Mouse (Mus musculus) right cerebral cortex, postnatal 25 days (tissue): ENCODE measurements around the gene H2-Q6.
"Not testable (repeated sequence)": the region's sequence is repeated elsewhere in the genome, so short reads cannot be mapped to it uniquely, and the experiment has no call there.

ENCODE experiments used
- DNase-seq: peaks from one replicate; pipeline ENCODE4 v3.0.0; 2022

The H2-Q6 gene

DNA sequence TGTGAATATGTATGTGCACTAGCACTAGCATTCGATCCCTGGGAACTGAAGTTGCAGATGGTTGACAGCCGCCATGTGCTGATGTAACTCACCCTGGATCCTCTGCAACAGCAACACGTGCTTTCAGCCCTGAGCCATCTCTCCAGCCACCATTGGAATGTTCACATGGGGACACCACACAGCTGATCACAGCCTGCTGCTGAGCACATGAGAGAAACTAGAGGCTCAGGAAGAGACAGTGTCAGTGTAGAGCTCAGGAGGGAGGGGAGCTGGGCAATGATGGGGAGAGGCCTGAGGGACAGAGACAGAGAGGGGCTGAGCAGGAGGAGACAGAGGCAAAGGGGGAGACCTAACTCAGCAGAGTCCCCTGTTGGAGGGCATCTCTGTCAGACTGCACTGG is 10.9 kb downstream of the H2-Q6 start:
- not testable (repeated sequence) for DNase-seq

DNA sequence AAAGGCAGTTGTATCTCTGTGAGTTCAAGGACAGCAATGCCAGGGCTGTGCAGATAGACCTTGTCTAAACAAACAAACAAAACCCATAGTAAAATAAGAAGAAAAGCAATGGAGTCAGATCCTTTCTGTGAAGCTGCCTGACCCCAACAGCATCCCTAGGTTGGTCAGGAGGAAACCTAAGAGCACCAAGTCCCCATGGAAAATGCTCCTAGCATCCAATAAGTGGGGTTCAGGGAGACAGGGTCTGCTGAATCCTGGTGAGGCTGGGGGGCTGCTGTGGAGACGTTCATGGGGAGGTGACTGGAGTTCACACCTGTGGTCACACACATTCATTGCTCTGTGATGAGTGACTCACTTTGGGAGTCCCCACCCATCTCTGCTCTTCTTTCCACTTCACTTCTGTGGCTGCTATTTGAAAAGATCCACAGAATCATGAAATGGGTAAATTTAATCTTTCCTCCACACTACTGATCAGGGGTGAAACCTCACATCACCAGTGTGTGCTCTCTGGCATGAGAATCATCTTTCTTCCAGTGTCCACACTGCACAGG is 12.8 kb downstream of the H2-Q6 start:
- not testable (repeated sequence) for DNase-seq

DNA sequence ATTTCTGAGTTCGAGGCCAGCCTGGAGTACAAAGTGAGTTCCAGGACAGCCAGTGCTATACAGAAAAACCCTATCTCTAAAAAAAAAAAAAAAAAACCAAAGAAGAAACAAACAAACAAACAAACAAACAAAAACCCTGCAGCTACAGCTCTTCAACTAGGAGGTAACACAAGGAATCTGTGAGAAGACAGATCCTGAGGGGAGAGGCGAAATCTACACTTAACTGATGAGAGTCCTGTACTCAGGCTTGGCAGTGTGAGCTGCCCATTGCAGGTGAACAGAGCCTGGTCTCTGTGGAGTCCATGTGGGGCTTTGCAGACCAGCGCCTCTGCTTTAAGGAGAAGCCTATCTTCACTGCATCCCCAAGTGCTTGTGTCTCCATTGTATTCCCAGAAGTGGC is 13.7 kb downstream of the H2-Q6 start:
- DNase-seq, result not testable (repeated sequence)

DNA sequence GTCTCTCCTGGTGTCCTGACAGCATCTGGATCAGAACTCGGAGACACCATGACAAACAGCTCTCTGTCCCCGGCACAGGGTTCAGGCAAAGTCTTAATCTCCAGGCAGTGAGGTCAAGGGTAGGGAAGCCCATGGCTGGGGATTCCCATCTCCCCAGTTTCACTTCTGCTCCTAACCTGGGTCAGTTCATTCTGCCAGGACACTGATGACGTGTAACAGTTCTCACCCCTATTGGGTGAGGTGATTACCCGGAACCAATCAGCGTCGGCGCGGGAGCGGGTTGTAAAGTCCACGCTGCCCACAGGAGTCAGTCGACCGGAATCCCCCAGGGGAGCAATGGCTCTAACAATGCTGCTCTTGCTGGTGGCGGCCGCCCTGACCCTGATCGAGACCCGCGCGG is 14.2 kb downstream of the H2-Q6 start, which contains the start of gene H2-Q7:
Gene H2-Q7, plus strand, starts transcription at position 271 of the 400 bp plus-strand sequence.
- peak; percentile 44 for DNase-seq

DNA sequence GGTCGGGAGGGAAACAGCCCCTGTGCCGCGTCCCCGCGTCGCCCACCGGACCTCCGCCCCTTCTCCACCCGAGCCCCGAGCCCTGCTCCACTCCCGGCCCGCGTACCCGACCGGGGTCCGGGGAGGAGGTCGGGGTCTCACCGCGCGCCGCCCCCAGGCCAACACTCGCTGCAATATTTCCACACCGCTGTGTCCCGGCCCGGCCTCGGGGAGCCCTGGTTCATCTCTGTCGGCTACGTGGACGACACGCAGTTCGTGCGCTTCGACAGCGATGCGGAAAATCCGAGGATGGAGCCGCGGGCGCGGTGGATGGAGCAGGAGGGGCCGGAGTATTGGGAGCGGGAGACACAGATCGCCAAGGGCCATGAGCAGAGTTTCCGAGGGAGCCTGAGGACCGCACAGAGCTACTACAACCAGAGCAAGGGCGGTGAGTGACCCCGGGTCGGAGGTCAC is 14.7 kb downstream of the H2-Q6 start:
- not testable (repeated sequence) for DNase-seq

DNA sequence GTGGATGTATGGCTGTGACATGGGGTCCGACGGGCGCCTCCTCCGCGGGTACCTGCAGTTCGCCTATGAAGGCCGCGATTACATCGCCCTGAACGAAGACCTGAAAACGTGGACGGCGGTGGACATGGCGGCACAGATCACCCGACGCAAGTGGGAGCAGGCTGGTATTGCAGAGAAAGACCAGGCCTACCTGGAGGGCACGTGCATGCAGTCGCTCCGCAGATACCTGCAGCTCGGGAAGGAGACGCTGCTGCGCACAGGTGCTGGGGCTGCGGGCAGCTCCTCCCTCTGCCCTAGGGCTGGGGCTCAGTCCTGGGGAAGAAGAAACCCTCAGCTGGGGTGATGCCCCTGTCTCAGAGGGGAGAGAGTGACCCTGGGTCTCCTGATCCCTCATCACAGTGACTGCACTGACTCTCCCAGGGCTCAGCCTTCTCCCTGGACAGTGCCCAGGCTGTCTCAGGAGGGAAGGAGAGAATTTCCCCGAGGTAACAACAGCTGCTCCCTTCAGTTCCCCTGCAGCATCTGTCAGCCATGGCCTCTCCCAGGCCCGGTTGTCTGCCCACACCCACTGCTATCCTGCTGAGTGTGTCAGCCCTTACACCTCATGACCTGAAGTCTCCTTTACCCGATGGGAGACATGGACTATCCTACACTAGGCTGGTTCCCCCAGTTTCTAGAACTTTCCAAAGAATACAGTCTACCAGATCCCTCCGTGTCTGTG is 15.4 kb downstream of the H2-Q6 start:
- DNase-seq, result not testable (repeated sequence)

DNA sequence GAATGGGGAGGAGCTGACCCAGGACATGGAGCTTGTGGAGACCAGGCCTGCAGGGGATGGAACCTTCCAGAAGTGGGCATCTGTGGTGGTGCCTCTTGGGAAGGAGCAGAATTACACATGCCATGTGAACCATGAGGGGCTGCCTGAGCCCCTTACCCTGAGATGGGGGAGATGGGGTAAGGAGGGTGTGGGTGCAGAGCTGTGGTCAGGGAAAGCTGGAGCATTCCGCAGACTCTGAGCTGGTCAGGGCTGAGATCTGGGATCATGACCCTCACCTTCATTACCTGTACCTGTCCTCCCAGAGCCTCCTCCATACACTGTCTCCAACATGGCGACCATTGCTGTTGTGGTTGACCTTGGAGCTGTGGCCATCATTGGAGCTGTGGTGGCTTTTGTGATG is 17.7 kb downstream of the H2-Q6 start:
- not testable (repeated sequence) for DNase-seq

DNA sequence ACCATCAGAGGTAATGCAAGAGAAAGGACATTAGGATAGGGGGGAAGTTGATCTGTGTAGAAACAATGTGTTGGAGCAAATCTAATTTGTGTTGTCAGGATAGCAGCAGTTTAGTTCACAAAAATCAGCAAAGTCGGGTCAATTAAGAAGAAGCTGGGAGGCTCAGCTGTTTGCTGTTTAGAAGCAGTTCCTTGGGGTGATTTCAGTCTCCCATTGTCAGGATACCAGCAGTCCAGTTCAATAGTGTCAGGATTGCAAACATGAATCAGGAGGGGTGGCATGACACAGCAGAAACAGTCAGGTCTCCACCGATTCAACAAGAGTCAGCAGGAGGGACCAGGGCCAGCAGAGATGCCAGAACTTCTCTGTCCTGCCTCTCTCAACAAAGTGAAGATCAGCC is 19.9 kb downstream of the H2-Q6 start:
- not testable (repeated sequence) for DNase-seq

DNA sequence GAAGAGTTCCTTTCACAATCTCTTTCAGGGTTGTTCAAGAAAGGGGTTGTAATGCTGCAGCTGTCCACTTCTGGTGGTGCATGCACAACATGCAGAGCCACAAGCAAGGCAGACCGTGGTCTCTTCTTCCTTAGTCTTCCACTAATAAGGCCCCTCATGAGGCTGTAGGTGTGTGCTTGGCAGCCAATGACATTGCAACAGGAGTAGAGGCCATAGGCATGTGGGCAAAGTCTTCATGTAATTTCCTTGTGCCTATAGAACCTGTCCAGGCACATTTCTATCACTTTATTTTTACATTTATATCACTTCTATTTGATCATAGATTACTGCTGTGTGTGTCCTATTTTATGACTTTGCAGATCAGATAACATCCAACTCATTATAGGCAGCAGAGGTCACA is 33.6 kb downstream of the H2-Q6 start:
- DNase-seq, result not testable (repeated sequence)

DNA sequence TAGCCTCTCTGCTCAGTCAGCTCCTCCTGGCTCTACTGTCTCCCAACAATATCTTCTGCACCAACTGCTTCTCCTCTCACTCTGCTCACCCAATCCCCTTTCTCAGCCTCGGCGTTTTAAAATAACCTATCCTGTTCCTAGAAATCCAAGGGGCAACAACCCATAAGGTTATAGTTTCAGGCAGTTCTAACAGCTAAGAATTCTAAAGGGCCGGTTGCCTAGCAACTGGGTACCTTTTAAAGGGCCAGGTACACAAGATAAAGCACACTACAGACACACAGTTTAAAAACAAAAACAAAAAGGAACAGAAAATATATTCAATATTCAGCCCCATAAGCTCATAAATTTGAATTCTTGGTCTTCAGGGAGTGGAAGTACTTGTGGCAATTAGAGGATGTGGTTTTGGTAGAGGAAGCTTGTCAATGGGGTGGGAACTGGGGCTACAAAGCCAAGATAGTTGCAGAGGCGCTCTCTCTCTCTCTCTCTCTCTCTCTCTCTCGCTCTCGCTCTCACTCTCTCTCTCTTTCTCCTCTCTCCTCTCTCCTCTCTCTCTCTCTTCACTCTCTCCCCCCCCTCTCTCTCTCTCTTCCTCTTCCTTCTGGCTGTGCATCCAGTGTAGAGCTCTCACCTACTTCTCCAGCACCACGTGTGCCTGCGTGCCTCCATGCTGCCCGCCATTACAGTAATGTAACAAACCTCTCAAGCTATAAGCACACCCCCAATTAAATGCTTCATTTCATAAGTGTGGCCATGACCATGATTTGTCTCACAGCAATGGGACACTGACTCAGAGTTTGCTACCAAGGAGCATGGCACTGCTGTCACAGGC is 36.1 kb downstream of the H2-Q6 start:
- not testable (repeated sequence) for DNase-seq

DNA sequence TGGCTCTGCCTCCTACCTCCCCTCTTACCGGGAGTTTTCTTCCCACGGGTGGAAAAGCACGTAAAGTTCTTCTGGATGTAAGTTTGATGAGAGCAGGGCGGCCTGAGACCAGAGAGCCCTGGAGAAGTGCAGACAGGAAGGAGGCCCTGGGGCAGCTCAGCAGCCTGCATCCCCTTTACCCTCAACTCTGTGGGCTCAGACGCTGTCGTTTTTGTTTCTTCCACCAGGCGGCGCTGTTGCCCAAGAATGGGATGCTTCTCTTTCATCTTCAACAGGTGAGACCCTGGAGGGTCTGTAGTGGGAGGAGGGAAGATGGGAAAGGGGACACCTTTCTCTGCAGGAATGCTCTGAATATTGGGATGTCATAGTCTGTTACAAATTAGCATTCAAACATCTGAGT is 41.0 kb downstream of the H2-Q6 start:
- not testable (repeated sequence) for DNase-seq

DNA sequence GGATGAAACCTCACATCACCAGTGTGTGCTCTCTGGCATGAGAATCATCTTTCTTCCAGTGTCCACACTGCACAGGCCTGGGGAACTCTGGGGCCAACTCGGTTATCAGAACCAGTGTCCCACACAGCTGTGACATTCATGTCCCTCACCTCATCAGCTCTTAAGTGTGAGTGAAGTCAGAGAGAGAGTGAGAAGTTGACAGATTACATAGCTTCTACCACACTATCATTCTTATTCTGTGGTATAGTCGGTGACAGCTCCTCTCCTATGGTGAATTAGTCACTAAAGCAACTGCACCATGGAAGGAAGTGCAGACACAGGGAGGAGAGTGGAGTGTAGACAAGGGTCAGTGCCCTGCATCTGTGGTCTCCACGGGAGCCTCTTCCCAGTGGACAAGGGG is 44.3 kb downstream of the H2-Q6 start:
- not testable (repeated sequence) for DNase-seq

DNA sequence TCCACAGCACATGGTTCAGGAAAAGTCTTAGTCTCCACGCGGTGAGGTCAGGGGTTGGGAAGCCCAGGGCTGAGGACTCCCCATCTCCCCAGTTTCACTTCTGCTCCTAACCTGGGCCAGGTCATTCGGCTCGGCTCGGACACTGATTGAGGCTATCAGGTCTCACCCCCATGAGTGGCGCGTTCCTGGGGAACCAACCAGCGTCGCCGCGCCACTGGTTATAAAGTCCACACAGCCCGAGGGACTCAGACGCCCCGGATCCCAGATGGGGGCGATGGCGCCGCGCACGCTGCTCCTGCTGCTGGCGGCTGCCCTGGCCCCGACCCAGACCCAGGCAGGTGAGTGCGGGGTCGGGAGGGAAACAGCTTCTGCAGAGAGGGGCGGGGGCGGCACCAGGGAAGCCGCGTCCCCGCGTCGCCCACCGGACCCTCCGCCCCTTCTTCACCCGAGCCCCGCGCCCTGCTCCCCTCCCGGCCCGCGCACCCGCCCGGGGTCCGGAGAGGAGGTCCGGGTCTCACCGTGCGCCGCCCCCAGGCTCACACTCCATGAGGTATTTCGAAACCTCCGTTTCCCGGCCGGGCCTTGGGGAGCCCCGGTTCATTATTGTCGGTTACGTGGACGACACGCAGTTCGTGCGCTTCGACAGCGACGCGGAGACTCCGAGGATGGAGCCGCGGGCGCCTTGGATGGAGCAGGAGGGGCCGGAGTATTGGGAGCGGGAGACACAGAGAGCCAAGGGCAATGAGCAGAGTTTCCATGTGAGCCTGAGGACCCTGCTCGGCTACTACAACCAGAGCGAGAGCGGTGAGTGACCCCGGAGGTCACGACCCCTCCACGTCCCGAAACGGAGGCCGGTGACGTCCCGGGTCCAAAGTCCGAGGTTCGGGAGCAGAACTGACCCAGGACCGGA is 45.4 kb downstream of the H2-Q6 start, which contains the start of gene H2-Q10:
Gene H2-Q10, plus strand, starts transcription at position 248 of the 910 bp plus-strand sequence.
- DNase-seq, result no peak
